Comparison of ENCODE assay signal across 13 mouse cellular contexts in the genomic region with DNA sequence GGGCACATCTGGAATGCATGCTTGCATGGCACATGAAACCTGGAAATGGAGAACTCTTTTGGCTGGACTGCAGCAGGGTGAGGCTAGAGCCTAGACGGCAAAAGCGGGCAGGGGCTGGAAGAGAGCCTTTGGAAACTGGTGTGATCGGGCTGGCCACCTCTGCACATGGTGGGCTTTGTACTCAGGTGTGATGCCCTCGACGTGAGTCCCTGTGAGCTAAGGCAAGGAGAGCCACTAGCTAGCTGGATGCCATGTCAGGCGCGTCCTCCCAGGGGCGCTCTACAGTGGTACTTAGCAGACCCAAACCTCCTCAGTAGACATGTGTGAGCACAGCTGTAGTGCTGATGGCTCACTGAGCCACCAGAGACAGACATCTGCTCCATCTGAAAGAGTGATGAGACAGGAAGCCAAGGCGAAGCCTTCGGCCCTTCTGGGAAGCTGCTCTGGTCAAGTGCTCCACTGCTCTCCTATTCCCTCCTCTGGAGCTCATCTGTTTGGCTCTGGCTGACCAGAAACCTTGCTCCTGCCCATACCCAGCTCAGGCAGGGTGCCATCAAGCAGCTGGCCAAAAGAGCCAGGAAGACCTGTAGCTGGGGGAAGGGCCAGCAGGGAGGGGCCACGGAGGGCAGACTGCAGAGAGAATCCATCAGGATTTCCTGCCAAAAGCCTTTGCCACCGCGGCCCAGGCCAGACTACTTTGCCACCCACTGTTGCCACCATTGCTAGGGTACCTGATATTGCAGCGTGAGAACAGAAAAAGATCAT. TPM values are rescaled to one million over a fixed set of nuclear protein-coding genes. Genes with fewer than 3 reads are reported as not detected.
DNase-seq lines count a peak whose midpoint lies in the region; ATAC-seq and TF ChIP-seq lines count a peak whose summit lies in the region.
"Had no signal": no experiment of that assay in that cellular context is flagged by ENCODE, and none has a peak within 500 bp of the region (broad histone marks: within the 10 kb centered on the region; RNA-seq: fewer than 3 reads in every experiment).

No protein-coding gene starts in this region.

- no peak for TF ChIP-seq EP300 in heart, adult 2 months (IDR thresholded peaks at IDR 0.05; ENCODE audit: insufficient read depth, low read depth, low read length)

- intact Hi-C loops in heart, adult 2 months (cut with DNase I) = loop anchor here (5.0 kb wide), 1 partner anchor 55 kb away; a partner anchor contains a TSS

- H3K4me3 ChIP-seq in heart, adult 2 months = no peak overlapping the region
- H3K4me3 ChIP-seq in heart, embryonic 11.5 days (ENCODE audit: low read depth, low read length) = no peak overlapping the region
- peak overlapping the region; percentile 28 for H3K4me3 ChIP-seq in liver, embryonic 16.5 days (ENCODE audit: low read depth, low read length)

- H3K9me3 ChIP-seq in heart, embryonic 11.5 days (replicated peaks; ENCODE audit: control insufficient read depth, low read length) = no peaks in the 10 kb centered on the region
- no peaks in the 10 kb centered on the region for H3K9me3 ChIP-seq in liver, embryonic 16.5 days (replicated peaks; ENCODE audit: control insufficient read depth, low read length)

- H3K27ac ChIP-seq in heart, adult 2 months = peak overlapping the region; percentile 36; the same call in 1 of the 2 replicates
- H3K27ac ChIP-seq in heart, embryonic 11.5 days (ENCODE audit: low read depth, low read length) = no peak overlapping the region
- H3K27ac ChIP-seq in liver, embryonic 16.5 days (ENCODE audit: low read length) = peak overlapping the region; percentile 36; the same call in 1 of the 2 replicates

- no peaks in the 10 kb centered on the region for H3K27me3 ChIP-seq in heart, adult 2 months (ENCODE audit: control insufficient read depth, insufficient read depth, low read length)
- peaks cover 15% of the 10 kb centered on the region for H3K27me3 ChIP-seq in heart, embryonic 11.5 days (ENCODE audit: control insufficient read depth, insufficient read depth, low read length)
- no peaks in the 10 kb centered on the region for H3K27me3 ChIP-seq in liver, embryonic 16.5 days (ENCODE audit: control insufficient read depth, insufficient read depth, low read depth, low read length)

- no peak for TF ChIP-seq POLR2A in heart, adult 2 months (IDR thresholded peaks at IDR 0.05; ENCODE audit: insufficient read depth, low read depth, low read length)

- peak; percentile 61 to 74 for DNase-seq in heart, adult 2 months
- peak; percentile 32 to 62 for DNase-seq in lung, postnatal 4 days
- no peak for DNase-seq in lung, postnatal 36 days
- DNase-seq in gastrocnemius, adult 18-20 months (ENCODE audit: low spot score) = peak; percentile 56
- no peak for DNase-seq in embryo, embryonic 10.5 days (ENCODE audit: low spot score)
- DNase-seq in cerebellum, postnatal 4 days (ENCODE audit: low spot score in 2 of 2) = no peak
- DNase-seq: embryo, embryonic 11 days; kidney, adult 18-20 months; lung, adult 18-20 months had no signal

- no peak for ATAC-seq in heart, embryonic 11.5 days (replicated peaks; ENCODE audit: insufficient number of reproducible peaks, low FRiP score, low TSS enrichment)
- no peak for ATAC-seq in liver, embryonic 16.5 days (ENCODE audit: low read depth)
- ATAC-seq: activated CD4-positive, CD25-positive, alpha-beta regulatory T cell, adult 4 months had no signal

- H3K4me2 ChIP-seq in heart, embryonic 11.5 days = no peak overlapping the region; the same call in 1 of the 2 replicates
- H3K4me2 ChIP-seq in liver, embryonic 16.5 days (ENCODE audit: low read depth, low read length) = peak overlapping the region; percentile 31

- H3K36me3 ChIP-seq in heart, adult 2 months (ENCODE audit: control insufficient read depth, insufficient read depth, low read length) = peaks cover 3% of the 10 kb centered on the region; the same call in 1 of the 2 replicates
- H3K36me3 ChIP-seq in heart, embryonic 11.5 days (ENCODE audit: control insufficient read depth, insufficient read depth, low read length) = no peaks in the 10 kb centered on the region
- no peaks in the 10 kb centered on the region for H3K36me3 ChIP-seq in liver, embryonic 16.5 days (ENCODE audit: control insufficient read depth, insufficient read depth)

- H3K4me1 ChIP-seq in heart, adult 2 months (ENCODE audit: control insufficient read depth, insufficient read depth, low read length) = peaks cover 31% of the 10 kb centered on the region
- H3K4me1 ChIP-seq in heart, embryonic 11.5 days (ENCODE audit: control insufficient read depth, insufficient read depth, low read length) = peaks cover 29% of the 10 kb centered on the region
- peaks cover 20% of the 10 kb centered on the region for H3K4me1 ChIP-seq in liver, embryonic 16.5 days (ENCODE audit: control insufficient read depth, low read depth, low read length)

- no peak overlapping the region for H3K9ac ChIP-seq in heart, adult 2 months (ENCODE audit: low read depth, low read length)
- no peak overlapping the region for H3K9ac ChIP-seq in heart, embryonic 11.5 days (ENCODE audit: low read depth, low read length)
- no peak overlapping the region; the same call in 1 of the 2 replicates for H3K9ac ChIP-seq in liver, embryonic 16.5 days (ENCODE audit: low read depth, low read length)

- 67% methylated on average over 14 of the region's 14 CpGs for WGBS in heart, adult 2 months
- WGBS in heart, embryonic 11.5 days (ENCODE audit: insufficient replicate concordance) = 84% methylated on average over 14 of the region's 14 CpGs
- 68% methylated on average over 14 of the region's 14 CpGs for WGBS in liver, embryonic 16.5 days (ENCODE audit: insufficient replicate concordance)

- TF ChIP-seq CTCF in heart, adult 2 months (IDR thresholded peaks at IDR 0.05) = no peak

- H3K79me2 ChIP-seq in heart, adult 2 months (replicated peaks; ENCODE audit: control insufficient read depth, insufficient read depth, low read length) = 0 out of 2 replicates have a peak, but pooled peaks cover 2% of the 10 kb centered on the region

RNA-seq across cellular contexts. Expression of a gene that starts 2.2 kb away (rescaled TPM):
- total RNA-seq in heart, adult 2 months (2021) = 1 to 10 TPM in 1 of 2 experiments, under 1 TPM in 1; 0.68 to 1.1 TPM
- polyA plus RNA-seq in heart, adult 2 months (2012; rRNA removed) = 0.98 and 1.1 TPM in 2 replicates
- polyA plus RNA-seq in heart, embryonic 11.5 days (2014; fragmentation: Nextera tagmentation; extraction: Ambion mirVana) = 0.17 and 0.21 TPM in 2 replicates
- under 1 TPM; 0.12 to 0.21 TPM for total RNA-seq in gastrocnemius, adult 18-20 months (2021)
- 1.2 and 1.6 TPM in 2 replicates for polyA plus RNA-seq in liver, embryonic 16.5 days (2015; fragmentation: Nextera tagmentation; extraction: Ambion mirVana)
- polyA plus RNA-seq: activated CD4-positive, CD25-positive, alpha-beta regulatory T cell, adult 4 months had no signal

RNA-seq across cellular contexts. Expression of a gene that starts 15.6 kb away (rescaled TPM):
- total RNA-seq in heart, adult 2 months (2021) = 1 to 10 TPM; 1.4 to 1.5 TPM
- polyA plus RNA-seq in heart, adult 2 months (2012; rRNA removed) = 2.0 and 4.9 TPM in 2 replicates
- 0.57 and 0.72 TPM in 2 replicates for polyA plus RNA-seq in heart, embryonic 11.5 days (2014; fragmentation: Nextera tagmentation; extraction: Ambion mirVana)
- under 1 TPM; 0.59 to 0.82 TPM for total RNA-seq in gastrocnemius, adult 18-20 months (2021)
- polyA plus RNA-seq in liver, embryonic 16.5 days (2015; fragmentation: Nextera tagmentation; extraction: Ambion mirVana) = 0.07 and 0.15 TPM in 2 replicates
- polyA plus RNA-seq: activated CD4-positive, CD25-positive, alpha-beta regulatory T cell, adult 4 months had no signal

RNA-seq across cellular contexts. Expression of a gene that starts 29.8 kb away (rescaled TPM):
- 10 to 100 TPM; 42.9 to 56.6 TPM for total RNA-seq in heart, adult 2 months (2021)
- 62.4 and 77.0 TPM in 2 replicates for polyA plus RNA-seq in heart, adult 2 months (2012; rRNA removed)
- 7.2 and 7.5 TPM in 2 replicates for polyA plus RNA-seq in heart, embryonic 11.5 days (2014; fragmentation: Nextera tagmentation; extraction: Ambion mirVana)
- total RNA-seq in gastrocnemius, adult 18-20 months (2021) = 10 to 100 TPM; 21.8 to 28.9 TPM
- polyA plus RNA-seq in liver, embryonic 16.5 days (2015; fragmentation: Nextera tagmentation; extraction: Ambion mirVana) = 20.6 and 24.1 TPM in 2 replicates

RNA-seq across cellular contexts. Expression of a gene that starts 53.0 kb away (rescaled TPM):
- 1 to 10 TPM; 4.9 to 5.6 TPM for total RNA-seq in heart, adult 2 months (2021)
- 5.4 and 5.7 TPM in 2 replicates for polyA plus RNA-seq in heart, adult 2 months (2012; rRNA removed)
- 19.3 and 21.9 TPM in 2 replicates for polyA plus RNA-seq in heart, embryonic 11.5 days (2014; fragmentation: Nextera tagmentation; extraction: Ambion mirVana)
- total RNA-seq in gastrocnemius, adult 18-20 months (2021) = 10 to 100 TPM in 1 of 2 experiments, 1 to 10 TPM in 1; 9.6 to 10.4 TPM
- polyA plus RNA-seq in liver, embryonic 16.5 days (2015; fragmentation: Nextera tagmentation; extraction: Ambion mirVana) = 10.5 and 10.8 TPM in 2 replicates

RNA-seq across cellular contexts. Expression of a gene that starts 54.9 kb away (rescaled TPM):
- not detected for total RNA-seq in heart, adult 2 months (2021)
- polyA plus RNA-seq in heart, adult 2 months (2012; rRNA removed) = not detected in 2 replicates
- not detected in 2 replicates for polyA plus RNA-seq in heart, embryonic 11.5 days (2014; fragmentation: Nextera tagmentation; extraction: Ambion mirVana)
- total RNA-seq in gastrocnemius, adult 18-20 months (2021) = not detected
- 0.42 TPM in 1 of 2 replicates, not detected in the other for polyA plus RNA-seq in liver, embryonic 16.5 days (2015; fragmentation: Nextera tagmentation; extraction: Ambion mirVana)
- polyA plus RNA-seq: activated CD4-positive, CD25-positive, alpha-beta regulatory T cell, adult 4 months; neural tube, embryonic 11.5 days had no signal

Comparison
In these comparisons a context has a peak if more than half of its experiments do, and no peak if none do; other contexts are left out.
1. DNase-seq: peak in heart, adult 2 months (2 of 2), lung, postnatal 4 days (2 of 2) and gastrocnemius, adult 18-20 months (single experiment); none in lung, postnatal 36 days (single experiment), embryo, embryonic 10.5 days (single experiment) and cerebellum, postnatal 4 days (0 of 2).